Mouse (Mus musculus) heart, postnatal 4 days (tissue): ENCODE data around the gene Rhbdl2. TPM values are rescaled to one million over a fixed set of nuclear protein-coding genes. Genes with fewer than 3 reads are reported as not detected.

Experiments used
- DNase-seq: peaks from one replicate; pipeline ENCODE4 v3.0.0; 2021
- total RNA-seq, 2 experiments: library from RNA; stranded (reverse); gene quantifications; 2 replicates each; pipeline ENCODE4 v1.2.3; 2021

Rhbdl2 gene
- total RNA-seq, 2 experiments from 2014 or later = 0.41 to 0.77 TPM

GRCm38 (mm10) chr4:123819093-123819610 is 31.5 kb downstream of the Rhbdl2 start:
- peak; percentile 46 for DNase-seq

GRCm38 (mm10) chr4:123842126-123842525 is 54.5 kb downstream of the Rhbdl2 start:
- DNase-seq = no peak

- DNase-seq = no peak
These were observed 69.2 kb downstream of the Rhbdl2 start for GRCm38 (mm10) chr4:123856888-123857287.

- DNase-seq = no peak
These were observed 70.4 kb downstream of the Rhbdl2 start for GRCm38 (mm10) chr4:123858090-123858489.

GRCm38 (mm10) chr4:123859379-123859778 is 71.7 kb downstream of the Rhbdl2 start, which contains the start of gene 4933427I04Rik:
Gene 4933427I04Rik, plus strand, starts transcription at chr4:123859679.
- DNase-seq = no peak

- no peak for DNase-seq
These were observed 72.1 kb downstream of the Rhbdl2 start for GRCm38 (mm10) chr4:123859803-123860202.

GRCm38 (mm10) chr4:123860621-123861020 is 72.9 kb downstream of the Rhbdl2 start:
- no peak for DNase-seq

Other genes with a start within 250 kb of the Rhbdl2 start
- 100 to 1,000 TPM; 431 to 441 TPM for gene Macf1, start 103.5 kb upstream of the Rhbdl2 start, total RNA-seq
- 100 to 1,000 TPM; 273 to 301 TPM for gene Ndufs5, start 69.7 kb upstream of the Rhbdl2 start, total RNA-seq
- 10 to 100 TPM; 46.2 to 46.7 TPM for gene Akirin1, start 37.5 kb upstream of the Rhbdl2 start, total RNA-seq
- gene 4933427I04Rik, start 71.8 kb downstream of the Rhbdl2 start, total RNA-seq = not detected
- 10 to 100 TPM; 28.9 to 31.2 TPM for gene Mycbp, start 117.0 kb downstream of the Rhbdl2 start, total RNA-seq
- gene Rragc, start 129.6 kb downstream of the Rhbdl2 start, total RNA-seq = 10 to 100 TPM; 50.8 to 52.6 TPM
- not detected for gene 4930535I16Rik, start 130.1 kb downstream of the Rhbdl2 start, total RNA-seq